Mouse (Mus musculus) urinary bladder, adult 2 months (tissue): Measurements from ENCODE around the gene Svop. TPM values are rescaled to one million over a fixed set of nuclear protein-coding genes. Genes with fewer than 3 reads are reported as not detected.

Experiments used
- DNase-seq: peaks from one replicate; pipeline ENCODE4 v3.0.0; 2022; ENCODE audit warnings: low spot score
- polyA plus RNA-seq: library from polyadenylated mRNA; depleted of rRNA; stranded (reverse); fragments of >200 nt; gene quantifications from 2 replicates; pipeline ENCODE4 v1.2.3, GENCODE M21; 2012; rRNA removed

The Svop gene
- polyA plus RNA-seq = 0.12 and 0.16 TPM in 2 replicates

- peak; percentile 55 for DNase-seq
Observed at GRCm38 (mm10) chr5:114091057-114091807, at the start of gene Svop. Gene Svop (minus strand): TSS chr5:114091570.

DNA sequence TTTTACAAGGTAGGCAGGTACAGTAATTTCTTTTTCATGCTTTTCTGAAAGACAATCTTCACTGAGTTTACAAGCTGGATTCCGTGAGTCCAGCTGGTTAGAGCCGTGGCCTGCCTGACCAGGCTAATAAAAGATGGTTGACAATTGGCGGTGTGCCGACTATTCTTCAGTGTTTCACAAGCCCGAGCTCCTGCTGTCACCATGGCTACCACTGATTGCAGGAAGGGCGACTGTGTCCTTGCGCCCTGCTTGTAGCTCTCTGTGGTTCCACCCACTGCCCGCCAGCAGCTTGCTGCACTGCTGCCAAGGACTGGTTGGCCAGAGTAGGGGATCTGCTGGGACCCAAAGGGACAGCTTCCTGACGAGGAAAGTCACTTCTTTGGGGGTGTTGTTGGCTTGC lies 47.8 kb upstream of the Svop start:
- no peak for DNase-seq

- no peak for DNase-seq
Observed at GRCm38 (mm10) chr5:114138277-114139164, 47.2 kb upstream of the Svop start.

DNA sequence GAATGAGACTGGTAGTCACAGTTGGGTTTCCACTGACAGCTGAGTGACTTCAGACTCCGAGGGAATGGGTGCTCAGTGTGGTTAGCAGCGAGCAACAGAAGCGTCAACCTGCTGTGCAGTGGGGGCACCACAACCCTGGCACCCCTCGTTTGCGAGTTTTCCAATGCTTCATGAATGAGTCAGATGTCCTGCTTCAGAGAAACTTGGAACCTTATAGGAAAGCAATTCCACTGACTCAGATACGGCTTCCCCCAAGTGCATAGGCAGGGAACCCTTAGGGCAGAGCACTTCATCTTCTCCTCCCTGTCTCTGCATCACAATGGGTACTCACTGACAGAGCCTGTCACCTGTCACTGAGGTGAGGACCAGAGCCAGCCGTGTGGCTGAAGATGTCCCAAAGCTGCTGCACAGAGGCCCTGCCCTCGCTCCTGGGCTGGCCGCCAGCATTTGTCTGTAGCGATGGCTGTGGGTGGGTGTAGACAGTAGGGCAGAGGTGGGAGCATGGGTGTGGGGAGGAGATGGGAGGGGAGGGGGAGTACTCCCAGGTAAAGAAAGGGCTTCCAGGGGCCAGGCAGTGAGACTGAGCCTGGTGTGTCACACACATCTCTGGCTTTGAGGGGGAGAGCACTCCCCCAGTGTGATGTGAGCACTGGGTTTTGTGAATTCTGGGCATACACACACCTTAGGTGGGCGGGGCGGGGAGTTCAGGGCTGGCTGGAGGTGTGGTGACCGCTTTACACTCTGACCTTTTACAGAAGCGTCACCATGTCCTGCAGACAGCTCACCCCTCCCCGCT lies 46.3 kb upstream of the Svop start:
- DNase-seq = no peak

GRCm38 (mm10) chr5:114135516-114135915 lies 44.1 kb upstream of the Svop start:
- no peak for DNase-seq

DNA sequence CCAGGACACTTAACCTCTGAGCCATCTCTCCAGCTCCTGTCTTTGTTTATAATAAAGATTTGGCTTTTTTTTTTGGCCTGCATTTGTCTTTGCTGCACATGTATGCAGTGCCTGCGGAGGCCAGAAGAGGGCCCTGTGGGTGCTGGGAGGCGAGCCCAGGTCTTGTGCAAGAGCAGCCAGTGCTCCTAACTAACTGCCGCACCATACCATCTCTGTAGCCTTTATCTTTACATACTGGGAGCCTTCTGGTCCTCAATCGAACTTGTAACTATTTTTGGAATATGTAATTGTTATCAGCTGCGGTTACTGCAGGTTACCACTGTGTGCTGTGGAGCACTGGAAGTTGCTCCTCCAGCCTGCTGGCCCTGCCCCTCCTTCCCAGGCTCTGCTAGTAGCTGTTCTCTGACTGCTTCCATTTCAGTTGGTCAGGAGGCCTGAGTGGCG lies 42.7 kb upstream of the Svop start:
- DNase-seq = no peak

DNA sequence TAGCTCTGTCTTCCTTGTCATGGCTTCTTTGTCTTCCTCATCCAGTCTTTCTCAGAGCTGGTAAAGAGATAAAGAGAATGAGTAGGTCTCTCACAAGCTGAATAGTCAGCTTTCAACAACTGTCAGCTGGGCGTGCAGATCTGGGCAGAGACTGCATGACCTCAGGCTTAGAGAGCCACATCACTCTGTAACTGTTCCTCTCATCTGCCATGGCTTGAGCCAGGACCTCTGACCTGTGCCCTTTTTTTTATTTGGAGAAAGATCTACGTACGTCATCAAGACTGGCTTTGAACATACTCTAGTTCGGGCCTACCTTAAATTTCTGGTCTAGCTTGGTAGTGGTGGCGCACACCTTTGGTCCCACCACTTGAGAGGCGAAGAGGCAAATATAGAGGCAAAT lies 41.5 kb upstream of the Svop start:
- no peak for DNase-seq

DNA sequence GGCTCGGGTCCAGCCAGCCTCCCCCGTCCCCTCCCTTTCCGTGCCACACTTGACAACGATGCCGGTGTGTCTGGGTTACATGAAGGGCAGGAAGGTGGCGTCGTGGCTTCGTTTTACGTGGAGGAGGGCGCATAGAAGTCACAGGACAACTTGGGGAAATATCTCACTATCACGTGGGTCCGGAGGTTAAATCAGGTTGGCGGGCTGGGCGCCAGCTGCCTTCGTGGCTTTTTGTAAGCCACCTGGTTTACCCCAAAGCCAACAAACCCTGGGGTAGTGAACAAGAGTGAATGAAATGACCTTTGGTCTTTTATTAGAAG lies 40.1 kb upstream of the Svop start:
- DNase-seq = no peak

DNA sequence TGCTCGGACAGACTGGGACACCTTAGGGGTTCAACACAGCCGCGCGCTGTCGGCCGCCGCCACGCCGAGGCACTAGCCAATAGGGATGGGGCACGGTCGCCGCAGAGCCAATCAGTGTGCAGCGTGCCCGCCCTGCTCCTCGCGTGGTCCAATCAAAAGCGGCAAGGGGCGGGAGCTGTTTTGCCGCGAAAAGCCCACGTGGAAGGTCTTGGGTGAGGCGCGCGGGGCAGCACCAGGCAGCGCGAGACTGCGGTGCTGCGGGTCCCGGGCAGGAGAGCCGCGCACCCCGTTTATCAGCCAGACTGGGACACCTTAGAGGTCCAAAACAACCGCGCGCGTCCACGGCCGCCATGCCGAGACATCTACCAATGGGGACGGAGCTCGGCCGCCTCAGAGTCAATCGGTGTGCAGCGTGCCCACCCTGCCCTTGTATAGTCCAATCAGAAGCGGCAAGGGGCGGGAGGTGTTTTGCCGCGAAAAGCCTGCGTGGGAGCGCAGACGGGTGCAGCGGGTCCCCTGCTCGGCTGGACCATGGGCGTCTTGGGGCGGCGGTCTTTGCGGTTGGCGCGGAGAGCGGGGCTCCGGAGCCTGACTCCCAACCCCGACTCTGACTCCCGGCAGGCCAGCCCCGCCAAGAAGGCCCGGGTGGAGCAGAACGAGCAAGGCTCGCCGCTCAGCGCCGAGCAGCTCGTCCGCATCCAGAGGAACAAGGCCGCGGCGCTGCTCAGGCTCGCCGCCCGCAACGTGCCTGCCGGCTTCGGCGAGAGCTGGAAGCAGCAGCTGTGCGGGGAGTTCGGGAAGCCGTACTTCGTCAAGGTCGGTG lies 39.5 kb upstream of the Svop start:
- DNase-seq = peak; percentile 86

GRCm38 (mm10) chr5:114130211-114130605 lies 38.8 kb upstream of the Svop start, which contains the start of gene Ung:
Gene Ung (plus strand): TSS chr5:114130386.
- no peak for DNase-seq

DNA sequence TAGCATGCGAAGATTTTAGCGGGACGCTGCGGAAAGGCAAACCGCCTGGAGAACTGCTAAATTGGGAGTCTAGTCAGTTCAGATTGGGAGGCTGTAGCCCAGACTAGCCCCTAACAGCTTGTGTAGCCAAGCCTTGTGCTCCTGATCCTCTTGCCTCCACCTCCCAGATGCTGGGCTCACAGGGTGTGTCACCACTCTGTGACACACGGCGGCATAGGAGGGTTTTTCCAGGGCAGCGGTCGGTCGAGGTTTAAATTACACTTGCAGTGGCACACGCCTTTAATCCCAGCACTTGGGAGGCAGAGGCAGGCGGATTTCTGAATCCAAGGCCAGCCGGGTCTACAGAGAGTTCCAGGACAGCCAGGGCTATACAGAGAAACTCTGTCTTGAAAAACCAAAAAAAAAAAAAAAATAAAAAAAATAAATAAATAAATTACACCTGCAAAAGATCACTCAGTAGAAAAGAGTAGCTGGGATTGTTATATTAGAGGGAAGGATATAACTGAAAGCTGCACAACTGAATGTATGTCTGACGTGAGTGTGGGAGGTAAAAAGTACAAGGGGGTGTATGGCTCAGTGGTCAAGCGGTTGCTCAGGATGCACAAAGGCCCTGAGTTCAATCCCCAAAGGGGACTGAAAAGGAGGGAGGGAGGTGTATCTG lies 38.3 kb upstream of the Svop start:
- no peak for DNase-seq

DNA sequence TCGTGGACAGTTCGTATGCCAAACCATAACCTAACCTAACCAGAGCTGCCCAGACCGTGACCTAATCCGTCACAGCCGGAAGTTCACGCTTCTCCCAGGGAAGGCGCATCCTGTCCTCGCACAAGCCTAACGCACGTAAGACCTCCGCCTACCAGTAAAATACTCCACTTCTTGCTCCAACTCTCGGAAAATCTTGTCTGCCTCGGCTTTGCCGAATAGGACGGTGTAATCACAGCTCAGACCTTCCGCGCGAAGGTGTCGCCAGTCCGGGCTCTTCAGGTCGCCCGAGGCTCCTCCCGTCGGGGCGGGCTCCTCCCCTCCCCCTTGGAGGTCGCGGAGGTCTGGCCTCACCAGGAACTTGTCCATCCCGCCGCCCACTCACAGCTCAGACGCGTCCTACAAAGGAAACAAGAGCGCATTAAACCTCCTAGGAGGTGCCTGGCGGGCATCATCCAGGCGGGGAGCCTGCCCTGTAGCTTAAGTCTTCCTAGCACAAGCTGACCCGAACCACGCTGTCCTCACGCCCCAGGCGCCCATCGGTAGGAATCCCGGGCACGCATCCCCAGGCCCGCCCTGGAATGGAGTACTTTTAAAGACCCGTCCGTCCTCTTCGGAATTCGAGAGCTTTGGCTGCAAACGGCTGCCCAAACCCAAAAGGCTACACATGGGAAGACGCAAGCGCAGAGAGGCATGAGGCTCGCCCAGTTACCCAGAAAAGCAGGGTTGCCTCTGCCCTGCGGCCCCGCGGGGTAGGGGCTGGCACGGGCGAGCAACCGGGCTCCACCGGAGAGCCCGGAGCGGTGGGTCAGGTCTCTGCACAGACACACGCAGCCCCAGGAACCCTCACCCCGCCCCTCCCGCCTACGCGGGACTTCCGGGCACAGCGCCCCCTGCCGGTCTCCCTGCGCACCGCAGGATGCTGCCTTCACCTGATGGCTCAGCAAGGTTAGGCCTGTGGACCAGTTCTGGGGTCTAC lies 36.3 kb upstream of the Svop start, which contains the start of gene Alkbh2:
Gene Alkbh2, minus strand, starts transcription at position 845 of the 976 bp plus-strand sequence.
- DNase-seq = peak; percentile 81

DNA sequence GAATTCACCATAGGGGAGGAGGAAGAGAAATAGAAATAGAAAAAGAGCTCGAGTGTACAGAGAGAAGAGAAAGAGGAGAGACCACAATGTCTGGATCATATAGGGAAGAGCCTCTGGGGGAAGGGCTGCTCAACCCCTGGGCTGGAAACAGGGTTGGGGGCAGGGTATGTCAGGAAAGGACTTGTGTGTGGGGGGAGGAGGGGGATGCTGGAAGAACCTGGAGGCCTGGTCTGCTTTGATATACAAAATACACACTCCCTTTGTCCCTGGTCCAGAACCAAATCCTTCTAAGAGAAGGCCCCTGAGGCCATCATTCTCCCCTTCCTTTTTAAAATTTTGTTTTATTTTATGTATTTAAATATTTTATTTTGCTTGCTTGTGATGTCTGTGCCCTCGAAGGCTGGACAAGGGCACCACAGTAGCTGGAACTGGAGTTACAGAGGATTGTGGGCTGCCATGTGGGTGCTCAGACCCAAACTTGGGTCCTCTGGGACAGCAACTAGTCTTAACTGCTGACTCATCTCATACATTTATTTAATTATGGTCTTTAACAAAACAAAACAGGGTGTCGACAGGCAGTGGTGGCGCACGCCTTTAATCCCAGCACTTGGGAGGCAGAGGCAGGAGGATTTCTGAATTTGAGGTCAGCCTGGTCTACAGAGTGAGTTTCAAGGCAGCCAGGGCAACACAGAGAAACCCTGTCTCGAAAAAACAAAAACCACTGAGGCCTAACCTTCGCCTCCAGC lies 35.3 kb upstream of the Svop start:
- no peak for DNase-seq

DNA sequence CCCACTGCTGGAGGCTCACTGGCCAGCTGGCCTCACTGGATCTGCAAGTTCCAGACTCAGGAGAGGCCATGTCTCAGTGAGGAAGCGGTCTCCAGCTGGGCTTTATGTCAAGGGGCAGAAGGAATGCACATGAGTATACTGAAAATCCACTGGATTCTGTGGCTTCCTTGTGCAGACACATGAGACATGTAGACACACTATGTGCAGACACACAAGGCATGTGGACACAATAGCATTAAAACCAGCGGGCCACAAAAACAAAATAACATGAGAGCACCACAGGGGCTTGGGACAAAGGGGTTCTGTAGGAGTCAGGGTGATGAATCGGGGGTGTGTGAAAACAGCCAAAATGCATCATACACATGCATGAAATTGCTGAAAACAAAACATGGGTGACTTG lies 34.6 kb upstream of the Svop start:
- DNase-seq = no peak

DNA sequence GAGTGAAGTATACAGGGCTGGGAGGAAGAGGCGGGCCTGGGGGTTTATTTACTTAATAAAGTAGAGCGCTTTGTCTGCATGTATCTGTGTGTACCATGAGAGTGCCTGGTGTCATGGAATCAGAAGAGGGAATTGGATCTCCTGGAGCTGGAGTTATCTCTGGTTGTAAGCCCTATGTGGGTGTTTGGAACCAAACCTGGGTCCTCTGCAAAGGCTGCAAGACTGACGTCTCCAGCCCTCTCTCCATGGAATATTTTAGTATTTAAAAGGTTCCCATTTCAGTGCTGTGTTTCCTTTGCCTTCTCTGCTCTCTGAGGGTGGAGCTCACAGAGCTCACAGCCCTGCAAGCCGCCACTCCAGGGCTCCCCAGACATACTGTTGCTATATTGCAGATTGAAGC lies 28.4 kb upstream of the Svop start:
- DNase-seq = no peak

- DNase-seq = no peak
Observed at GRCm38 (mm10) chr5:114116586-114116985, 25.2 kb upstream of the Svop start.

GRCm38 (mm10) chr5:114115030-114115429 lies 23.7 kb upstream of the Svop start:
- no peak for DNase-seq

DNA sequence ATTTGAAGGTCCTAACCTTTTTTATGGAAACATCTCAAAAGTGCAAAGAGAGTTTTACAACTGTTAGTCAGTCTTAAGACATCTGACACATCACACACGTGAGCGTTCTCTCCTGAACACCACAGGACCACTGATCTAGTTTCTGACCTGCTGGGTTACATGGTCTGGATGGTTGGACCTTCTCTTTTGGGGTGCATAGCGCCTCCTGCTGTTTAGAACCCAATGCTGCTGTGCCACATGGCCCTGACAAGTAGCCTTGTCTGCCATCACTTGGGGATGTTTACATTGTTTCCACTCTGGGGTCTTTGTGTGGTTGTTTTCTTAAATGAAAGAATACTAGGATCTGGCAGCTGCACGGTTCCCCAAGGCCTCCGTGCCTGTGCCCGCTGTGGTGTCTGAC lies 22.0 kb upstream of the Svop start:
- no peak for DNase-seq
